Mouse (Mus musculus) limb, embryonic 12.5 days (tissue): ENCODE data around the gene Dpm1. TPM values are rescaled to one million over a fixed set of nuclear protein-coding genes. Genes with fewer than 3 reads are reported as not detected.

Source experiments
- ATAC-seq: fragments of 200-750 bp; cut with Nextera tagmentation; 2 replicates; pipeline ENCODE4 v1.8.0; 2017; ENCODE audit warnings: low read depth, moderate TSS enrichment; ENCODE audit not compliant: insufficient number of reproducible peaks, insufficient read depth, low FRiP score, low TSS enrichment
- H3K27ac ChIP-seq: fragments of 300-500 bp; sonication (generic); 2 replicates; pipeline ENCODE4 v1.5.1; 2016; ENCODE audit warnings: mild to moderate bottlenecking, moderate library complexity
- H3K27me3 ChIP-seq: fragments of 300-500 bp; sonication (generic); 2 replicates; pipeline ENCODE4 v1.6.1; 2016; ENCODE audit warnings: mild to moderate bottlenecking, moderate library complexity
- H3K36me3 ChIP-seq: fragments of 300-500 bp; sonication (generic); 2 replicates; pipeline ENCODE4 v1.6.1; 2016; ENCODE audit warnings: mild to moderate bottlenecking, moderate library complexity
- H3K4me1 ChIP-seq: fragments of 300-500 bp; sonication (generic); replicated peaks from 2 replicates; pipeline ENCODE4 v1.6.1; 2016
- H3K4me2 ChIP-seq: fragments of 300-500 bp; sonication (generic); 2 replicates; pipeline ENCODE4 v1.6.1; 2016; ENCODE audit warnings: mild to moderate bottlenecking, moderate library complexity
- H3K4me3 ChIP-seq: fragments of 300-500 bp; sonication (generic); replicated peaks from 2 replicates; pipeline ENCODE4 v1.5.1; 2016; ENCODE audit warnings: mild to moderate bottlenecking
- H3K9ac ChIP-seq: fragments of 300-500 bp; sonication (generic); replicated peaks from 2 replicates; pipeline ENCODE4 v1.6.1; 2016; ENCODE audit warnings: mild to moderate bottlenecking, moderate library complexity
- H3K9me3 ChIP-seq: fragments of 300-500 bp; sonication (generic); 2 replicates; pipeline ENCODE4 v1.6.1; 2016; ENCODE audit warnings: mild to moderate bottlenecking, moderate library complexity
- WGBS: fragments of 180-500 bp; shearing (Covaris S2); methylation state at CpG from one replicate; pipeline ENCODE4 v1.1.7; 2016; 5-methylcytosine and 5-hydroxymethylcytosine counted together
- microRNA-seq: library from miRNA; unstranded; fragments of <30 nt; microRNA quantifications from one replicate; pipeline ENCODE4, GENCODE M21; 2017
- polyA plus RNA-seq: library from polyadenylated mRNA; unstranded; fragments of >200 nt; fragmentation: Nextera tagmentation; extraction: Ambion mirVana; gene quantifications from 2 replicates; pipeline ENCODE4 v1.2.1, GENCODE M21; 2016

The Dpm1 gene
- polyA plus RNA-seq, 1 experiment from 2014 or later, result 72.4 TPM

GRCm38 (mm10) chr2:168160370-168160930, 69.9 kb downstream of the Dpm1 start:
- ATAC-seq, result no peak
- peaks cover 5% of the 10 kb centered on the region; the same call in 1 of the 2 replicates for H3K27me3 ChIP-seq
- no peak overlapping the region for H3K4me2 ChIP-seq
- H3K27ac ChIP-seq, result 0 out of 2 replicates have a peak overlapping the region, but pooled peaks have one; percentile 94
- no peaks in the 10 kb centered on the region for H3K36me3 ChIP-seq
- no peak overlapping the region for H3K9ac ChIP-seq
- H3K4me1 ChIP-seq, result peaks cover 41% of the 10 kb centered on the region
- H3K9me3 ChIP-seq, result no peaks in the 10 kb centered on the region
- no peak overlapping the region for H3K4me3 ChIP-seq
- 84% methylated on average over 9 of the region's 9 CpGs for WGBS

Small RNA genes lying within 50 kb of the gene (microRNA-seq; reads per million reads assigned to microRNA genes)
- gene Gm24561, result not detected

Other genes with a start within 250 kb of the Dpm1 start
- 0.73 and 0.98 TPM in 2 replicates for gene Ripor3, start 220.0 kb downstream of the Dpm1 start, polyA plus RNA-seq
- gene Pard6b, start 149.6 kb downstream of the Dpm1 start, polyA plus RNA-seq, result 5.4 and 6.4 TPM in 2 replicates
- 6.1 and 26.0 TPM in 2 replicates for gene Adnp, start 23.5 kb downstream of the Dpm1 start, polyA plus RNA-seq
- 23.2 and 29.6 TPM in 2 replicates for gene Gm20716, start 227 bp downstream of the Dpm1 start, polyA plus RNA-seq
- gene Mocs3, start within 50 bp of the Dpm1 start, polyA plus RNA-seq, result 9.2 and 10.8 TPM in 2 replicates
- gene Kcng1, start 51.1 kb upstream of the Dpm1 start, polyA plus RNA-seq, result 0.85 and 1.6 TPM in 2 replicates